Comparison of ENCODE assay signal across 18 mouse cellular contexts in genomic region chr9:115192890-115193289, GRCm38 (mm10).
A peak's percentile ranks its signal among the peaks of the same experiment; 100 is the strongest.
DNase-seq lines count a peak whose midpoint lies in the region; ATAC-seq and TF ChIP-seq lines count a peak whose summit lies in the region.
"Had no signal": no experiment of that assay in that cellular context is flagged by ENCODE, and none has a peak within 500 bp of the region (broad histone marks: within the 10 kb centered on the region; RNA-seq: fewer than 3 reads in every experiment).

No protein-coding gene starts in this region.

- ATAC-seq in liver, embryonic 12.5 days, result no peak
- ATAC-seq: forebrain, embryonic 15.5 days; hindbrain, embryonic 16.5 days had no signal

- intact Hi-C loops in gastrocnemius, adult 2 months (cut with DNase I), result no loop called here

- WGBS in liver, embryonic 12.5 days (ENCODE audit: insufficient replicate concordance), result 64% methylated on average over 3 of the region's 3 CpGs

- H3K4me1 ChIP-seq in liver, embryonic 12.5 days, result peaks cover 18% of the 10 kb centered on the region
- H3K4me1 ChIP-seq: forebrain, embryonic 15.5 days had no signal

- H3K9me3 ChIP-seq in liver, embryonic 12.5 days (replicated peaks), result 0 out of 2 replicates have a peak, but pooled peaks cover 4% of the 10 kb centered on the region
- H3K9me3 ChIP-seq: forebrain, embryonic 15.5 days; heart, embryonic 13.5 days had no signal

- H3K27me3 ChIP-seq in liver, embryonic 12.5 days (replicated peaks), result no peaks in the 10 kb centered on the region
- H3K27me3 ChIP-seq: forebrain, embryonic 15.5 days; heart, embryonic 13.5 days had no signal

- no peak overlapping the region for H3K4me2 ChIP-seq in liver, embryonic 12.5 days
- H3K4me2 ChIP-seq: forebrain, embryonic 15.5 days; heart, embryonic 13.5 days had no signal

- no peak overlapping the region for H3K27ac ChIP-seq in gastrocnemius, adult 2 months
- no peak overlapping the region for H3K27ac ChIP-seq in liver, embryonic 12.5 days
- H3K27ac ChIP-seq: forebrain, embryonic 15.5 days; heart, embryonic 13.5 days had no signal

- H3K9ac ChIP-seq in liver, embryonic 12.5 days, result no peak overlapping the region
- H3K9ac ChIP-seq: forebrain, embryonic 15.5 days; heart, embryonic 13.5 days had no signal

- no peak overlapping the region for H3K4me3 ChIP-seq in gastrocnemius, adult 2 months
- no peak overlapping the region for H3K4me3 ChIP-seq in liver, embryonic 12.5 days
- H3K4me3 ChIP-seq: erythroblast, embryonic 14.5 days; forebrain, embryonic 15.5 days; heart, embryonic 13.5 days had no signal

- H3K36me3 ChIP-seq in liver, embryonic 12.5 days, result no peaks in the 10 kb centered on the region
- H3K36me3 ChIP-seq: forebrain, embryonic 15.5 days; G1E; heart, embryonic 13.5 days had no signal

- TF ChIP-seq CTCF in gastrocnemius, adult 2 months (IDR thresholded peaks at IDR 0.05), result peak; percentile 13; the same call in 1 of the 2 replicates

- no peak for DNase-seq in gastrocnemius, adult 2 months
- no peak for DNase-seq in gastrocnemius, adult 8-10 months (ENCODE audit: low spot score in 2 of 2)
- DNase-seq in liver (peak; percentile 35), A20 (ENCODE audit: low read depth, low spot score) (peak; percentile 30)
- peak; percentile 33 for DNase-seq in induced T-regulatory cell, adult 2 months (ENCODE audit: low read depth)
- no peak for DNase-seq in embryo, embryonic 10.5 days (ENCODE audit: low spot score)
- DNase-seq in spleen, postnatal 14 days (ENCODE audit: low spot score in 2 of 2), result no peak
- DNase-seq: adrenal gland, adult 2 months; cerebellum, postnatal 14 days; heart, postnatal 36 days; kidney, adult 9 months; right cerebral cortex, adult 18-20 months had no signal

Comparison
In these comparisons a context has a peak if more than half of its experiments do, and no peak if none do; other contexts are left out.
1. DNase-seq: peak in liver (single experiment), A20 (single experiment) and induced T-regulatory cell, adult 2 months (single experiment); none in gastrocnemius, adult 2 months (single experiment), gastrocnemius, adult 8-10 months (0 of 2), embryo, embryonic 10.5 days (single experiment) and spleen, postnatal 14 days (0 of 2).